Mouse (Mus musculus): ENCODE measurements around the gene 1700001O22Rik. TPM values are rescaled to one million over a fixed set of nuclear protein-coding genes. Genes with fewer than 3 reads are reported as not detected.

Gene 1700001O22Rik
- polyA plus RNA-seq, 1 experiment from 2014 or later = 2.4 TPM

DNA sequence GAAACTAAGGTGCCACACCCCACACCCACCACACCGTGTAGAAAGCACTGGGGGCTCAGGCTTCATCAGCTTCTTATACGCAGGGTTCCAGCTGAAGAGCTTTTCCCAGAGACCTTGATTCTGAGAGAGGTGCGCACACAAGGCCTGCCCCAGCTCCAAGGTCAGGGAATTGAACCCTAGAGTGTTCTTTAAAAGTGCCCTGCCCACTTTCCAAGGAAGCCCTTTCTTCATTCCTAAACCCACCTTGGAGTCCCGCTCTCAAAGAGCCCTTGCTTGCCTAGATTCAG is 44.4 kb downstream of the 1700001O22Rik start:
- Histone ChIP-seq H3K4me3 (no peak overlapping the region), H3K9ac (no peak overlapping the region), H3K27ac (peak overlapping the region; percentile 87), H3K27me3 (no peaks in the 10 kb centered on the region), H3K9me3 (no peaks in the 10 kb centered on the region), H3K4me1 (peaks cover 34% of the 10 kb centered on the region), H3K4me2 (0 out of 2 replicates have a peak overlapping the region, but pooled peaks have one; percentile 19), H3K36me3 (no peaks in the 10 kb centered on the region)
- ATAC-seq (ENCODE audit: insufficient number of reproducible peaks, low FRiP score, low TSS enrichment, low read depth) = no peak
- WGBS = 39% methylated on average over 4 of the region's 4 CpGs

DNA sequence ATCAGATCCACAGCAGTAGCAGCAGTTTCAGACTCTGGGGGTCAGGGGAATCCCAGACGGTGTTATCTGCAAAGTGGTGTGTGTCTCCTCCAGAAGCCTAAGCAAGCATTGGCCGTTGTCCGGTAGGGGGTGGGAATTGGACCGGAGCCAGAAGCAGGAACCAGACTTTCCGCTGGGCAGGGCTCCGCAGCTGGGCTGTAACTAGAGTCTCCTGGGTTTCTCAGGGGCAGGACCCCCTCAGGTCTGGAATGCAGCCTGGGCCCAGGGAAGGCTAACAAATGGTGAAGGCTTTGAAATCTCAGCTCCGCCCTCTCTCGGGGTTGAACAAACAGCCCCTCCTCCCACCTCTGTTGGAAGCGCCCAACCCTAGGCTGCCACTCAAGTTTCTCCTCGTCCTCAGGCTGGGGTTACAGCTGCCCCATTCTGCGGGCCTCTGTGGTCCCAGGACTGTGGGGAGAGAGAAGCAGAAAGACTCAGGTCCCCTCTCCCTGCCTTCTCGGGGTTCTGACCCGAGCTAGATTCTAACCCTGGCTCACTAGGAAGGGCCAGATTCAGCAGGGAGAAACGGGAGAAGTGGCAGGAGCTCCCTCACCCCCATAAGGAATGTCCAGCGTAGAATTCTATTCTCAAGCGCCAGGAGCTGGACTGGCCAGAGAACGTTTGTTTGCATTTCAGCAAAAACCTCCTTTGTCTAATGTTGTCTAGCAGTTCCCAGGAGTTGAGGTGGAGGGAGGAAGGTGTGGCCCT is 44.9 kb downstream of the 1700001O22Rik start:
- Histone ChIP-seq H3K9ac (no peak overlapping the region), H3K27me3 (no peaks in the 10 kb centered on the region), H3K36me3 (no peaks in the 10 kb centered on the region), H3K27ac (peak overlapping the region; percentile 87), H3K4me2 (peak overlapping the region; percentile 19), H3K4me1 (peaks cover 36% of the 10 kb centered on the region), H3K9me3 (no peaks in the 10 kb centered on the region), H3K4me3 (no peak overlapping the region)
- peak; percentile 86 for ATAC-seq (ENCODE audit: insufficient number of reproducible peaks, low FRiP score, low TSS enrichment, low read depth)
- WGBS = 3% methylated on average over 17 of the region's 17 CpGs

DNA sequence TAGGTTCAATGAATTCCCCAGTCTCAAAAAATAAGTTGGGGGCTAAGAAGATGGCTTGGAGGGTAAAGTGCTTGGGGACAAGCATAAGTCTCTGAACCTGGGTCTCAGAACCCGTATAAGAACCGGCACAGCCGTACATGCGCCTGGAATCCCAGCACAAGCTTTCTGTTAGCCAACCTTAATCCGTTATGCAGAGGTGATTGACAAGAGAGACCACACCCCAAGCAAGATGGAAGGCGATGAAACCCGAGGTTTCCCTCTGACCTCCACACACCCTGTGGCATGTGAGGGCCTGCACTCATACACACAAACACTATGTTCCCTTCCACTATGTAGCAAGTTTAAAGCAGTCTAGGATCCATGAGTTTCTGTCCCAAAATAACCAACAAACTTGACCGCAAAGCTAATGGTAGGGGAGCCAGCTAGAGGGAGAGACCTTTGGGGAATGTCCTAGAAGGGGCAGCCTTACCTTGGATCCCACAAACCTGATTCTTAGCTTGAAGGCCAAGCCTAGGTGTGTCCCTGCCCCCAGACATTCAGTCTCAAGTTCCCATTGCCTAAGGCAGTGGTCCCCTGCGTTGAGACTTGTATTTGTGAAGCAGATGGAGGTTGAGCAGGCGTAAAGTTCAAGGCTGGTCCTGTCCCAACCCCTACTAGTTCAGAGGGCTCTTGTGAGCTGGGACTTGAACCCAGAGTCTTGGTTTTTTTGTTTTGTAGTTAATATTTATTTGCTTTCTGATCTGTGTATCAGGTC is 46.3 kb downstream of the 1700001O22Rik start:
- H3K27ac ChIP-seq = peak overlapping the region; percentile 87
- H3K27me3 ChIP-seq = no peaks in the 10 kb centered on the region
- H3K9me3 ChIP-seq = no peaks in the 10 kb centered on the region
- no peaks in the 10 kb centered on the region for H3K36me3 ChIP-seq
- H3K4me3 ChIP-seq = no peak overlapping the region
- WGBS = 76% methylated on average over 10 of the region's 10 CpGs
- ATAC-seq (ENCODE audit: insufficient number of reproducible peaks, low FRiP score, low TSS enrichment, low read depth) = no peak
- no peak overlapping the region for H3K9ac ChIP-seq
- peaks cover 42% of the 10 kb centered on the region for H3K4me1 ChIP-seq
- H3K4me2 ChIP-seq = no peak overlapping the region

DNA sequence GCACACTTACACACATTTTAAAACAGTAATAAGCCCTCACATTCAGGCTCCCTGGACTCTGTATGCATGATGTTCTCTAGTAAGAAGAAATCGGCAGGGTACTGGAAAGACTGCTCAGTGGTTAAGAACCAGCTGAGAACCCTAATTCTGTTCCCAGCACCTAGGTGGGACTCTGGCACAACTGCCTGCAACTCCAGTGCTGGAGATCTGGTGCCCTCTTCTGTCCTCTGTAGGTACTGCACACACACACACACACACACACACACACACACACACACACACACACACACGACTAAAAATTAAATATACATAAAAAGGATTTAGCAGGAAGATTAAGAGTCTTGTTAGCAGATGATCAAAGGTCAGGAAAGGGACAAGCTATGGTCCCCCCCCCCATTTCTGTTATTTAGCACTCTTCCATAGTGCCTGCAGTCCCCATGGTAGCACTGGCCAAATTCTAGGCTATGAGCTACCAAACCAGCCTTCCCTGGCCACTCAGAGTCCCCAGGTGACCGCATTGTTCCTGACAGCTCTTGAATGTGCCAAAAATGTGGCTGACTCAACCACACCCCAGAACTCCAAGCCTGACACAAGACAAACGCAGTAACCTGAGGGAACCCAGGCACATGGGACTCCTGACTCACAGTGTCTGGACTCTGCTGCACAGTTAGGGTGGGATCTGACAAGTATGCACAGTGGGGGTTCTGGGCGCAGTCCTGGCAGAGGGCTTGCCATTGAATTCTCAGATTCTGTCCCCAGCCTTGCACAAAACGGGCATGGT is 47.3 kb downstream of the 1700001O22Rik start:
- 92% methylated on average over 6 of the region's 6 CpGs for WGBS
- no peak overlapping the region for H3K4me3 ChIP-seq
- no peak overlapping the region for H3K27ac ChIP-seq
- no peaks in the 10 kb centered on the region for H3K27me3 ChIP-seq
- H3K9ac ChIP-seq = no peak overlapping the region
- peaks cover 42% of the 10 kb centered on the region for H3K4me1 ChIP-seq
- no peaks in the 10 kb centered on the region for H3K36me3 ChIP-seq
- no peak overlapping the region for H3K4me2 ChIP-seq
- ATAC-seq (ENCODE audit: insufficient number of reproducible peaks, low FRiP score, low TSS enrichment, low read depth) = no peak
- no peaks in the 10 kb centered on the region for H3K9me3 ChIP-seq

DNA sequence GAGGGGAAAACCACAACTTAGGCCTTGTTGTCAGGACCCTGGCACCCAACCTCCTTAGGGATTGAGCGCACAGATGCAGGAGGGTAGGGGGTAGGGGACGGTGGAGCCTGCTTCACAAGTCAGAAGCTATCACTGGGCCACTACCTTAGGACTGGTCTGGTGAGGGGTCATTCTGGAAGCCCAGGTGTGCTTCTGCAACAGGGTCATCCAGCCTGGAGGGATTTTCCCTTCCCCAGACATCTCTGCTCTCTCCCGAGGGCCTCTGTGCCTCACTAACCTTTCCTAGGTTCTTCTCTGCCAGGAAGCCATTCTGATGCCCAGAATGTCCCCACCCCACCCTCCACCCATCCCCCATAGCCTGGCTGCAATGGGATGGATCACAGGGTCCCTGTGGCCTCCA is 48.6 kb downstream of the 1700001O22Rik start:
- no peaks in the 10 kb centered on the region for H3K9me3 ChIP-seq
- H3K27ac ChIP-seq = no peak overlapping the region
- 70% methylated on average over 3 of the region's 3 CpGs for WGBS
- no peak overlapping the region for H3K4me3 ChIP-seq
- no peak overlapping the region for H3K9ac ChIP-seq
- no peak overlapping the region for H3K4me2 ChIP-seq
- no peaks in the 10 kb centered on the region for H3K27me3 ChIP-seq
- no peak for ATAC-seq (ENCODE audit: insufficient number of reproducible peaks, low FRiP score, low TSS enrichment, low read depth)
- no peaks in the 10 kb centered on the region for H3K36me3 ChIP-seq
- peaks cover 36% of the 10 kb centered on the region for H3K4me1 ChIP-seq

DNA sequence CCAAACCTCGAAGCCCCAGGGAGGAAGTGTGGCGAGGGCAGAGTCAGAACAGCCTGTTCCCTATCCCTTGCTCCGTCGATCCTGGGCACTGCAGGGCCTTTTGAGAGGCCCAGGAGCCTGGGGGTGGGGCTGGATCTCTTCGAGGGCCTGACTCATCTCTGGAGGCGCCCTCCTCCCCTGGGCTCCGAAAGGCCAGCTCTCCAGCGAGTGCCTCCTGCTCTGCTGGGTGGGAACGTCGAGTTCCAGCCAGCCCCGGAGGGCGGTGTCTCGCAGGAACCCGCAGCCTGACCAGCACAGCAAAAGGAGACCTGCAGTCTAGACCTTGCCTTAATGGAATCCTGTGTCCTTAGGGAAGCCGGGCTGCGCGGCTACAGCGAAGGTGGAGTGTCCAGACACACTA is 50.2 kb downstream of the 1700001O22Rik start:
- Histone ChIP-seq H3K27ac (peak overlapping the region; percentile 30), H3K9ac (no peak overlapping the region), H3K27me3 (no peaks in the 10 kb centered on the region), H3K4me1 (peaks cover 20% of the 10 kb centered on the region), H3K9me3 (no peaks in the 10 kb centered on the region), H3K36me3 (no peaks in the 10 kb centered on the region), H3K4me3 (no peak overlapping the region), H3K4me2 (no peak overlapping the region)
- 20% methylated on average over 18 of the region's 18 CpGs for WGBS
- peak; percentile 49 for ATAC-seq (ENCODE audit: insufficient number of reproducible peaks, low FRiP score, low TSS enrichment, low read depth)

DNA sequence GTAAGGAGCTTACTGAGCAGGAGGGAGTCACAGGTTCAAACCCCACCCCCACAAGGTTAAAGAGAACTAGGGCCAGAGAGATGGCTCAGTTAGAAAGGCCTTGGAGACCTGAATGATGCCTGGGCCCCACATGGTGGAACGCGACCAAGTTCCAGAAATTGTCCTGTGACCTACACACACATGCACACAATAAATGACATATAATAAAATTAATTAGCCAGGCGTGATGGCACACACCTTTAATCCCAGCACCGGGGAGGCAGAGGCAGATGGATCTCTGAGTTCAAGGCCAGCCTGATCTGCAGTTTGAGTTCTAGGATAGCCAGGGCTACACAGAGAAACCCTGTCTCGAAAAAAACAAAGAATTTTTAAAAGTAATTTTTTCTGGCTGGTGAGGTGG is 51.0 kb downstream of the 1700001O22Rik start:
- WGBS = 89% methylated on average over 5 of the region's 5 CpGs
- Histone ChIP-seq H3K27ac (no peak overlapping the region), H3K9me3 (no peaks in the 10 kb centered on the region), H3K36me3 (no peaks in the 10 kb centered on the region), H3K27me3 (no peaks in the 10 kb centered on the region), H3K9ac (no peak overlapping the region), H3K4me2 (no peak overlapping the region), H3K4me3 (no peak overlapping the region), H3K4me1 (peaks cover 12% of the 10 kb centered on the region)
- no peak for ATAC-seq (ENCODE audit: insufficient number of reproducible peaks, low FRiP score, low TSS enrichment, low read depth)

DNA sequence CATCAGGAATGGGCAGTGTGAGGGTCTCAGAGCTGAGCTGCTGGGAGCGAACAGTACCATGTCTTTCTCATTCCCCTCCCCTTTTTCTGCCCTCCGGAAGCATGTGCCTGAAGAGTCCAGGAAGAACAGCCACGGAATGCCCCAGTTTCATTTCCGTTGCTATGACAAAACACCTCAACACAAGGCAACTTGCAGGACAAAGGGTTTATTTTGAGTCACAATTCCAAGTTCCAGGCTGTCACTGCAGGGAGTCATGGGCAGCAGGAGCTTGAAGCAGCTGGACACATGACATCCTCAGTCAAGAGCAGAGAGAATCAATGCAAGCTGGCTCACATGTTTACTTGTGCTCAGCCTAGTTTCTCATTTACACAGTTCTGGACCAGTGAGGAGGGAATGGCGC is 53.4 kb downstream of the 1700001O22Rik start:
- 76% methylated on average over 5 of the region's 5 CpGs for WGBS
- no peak overlapping the region for H3K4me2 ChIP-seq
- no peak for ATAC-seq (ENCODE audit: insufficient number of reproducible peaks, low FRiP score, low TSS enrichment, low read depth)
- no peak overlapping the region for H3K27ac ChIP-seq
- no peaks in the 10 kb centered on the region for H3K36me3 ChIP-seq
- H3K27me3 ChIP-seq = no peaks in the 10 kb centered on the region
- peaks cover 9% of the 10 kb centered on the region for H3K4me1 ChIP-seq
- H3K9ac ChIP-seq = no peak overlapping the region
- no peak overlapping the region for H3K4me3 ChIP-seq
- no peaks in the 10 kb centered on the region for H3K9me3 ChIP-seq

DNA sequence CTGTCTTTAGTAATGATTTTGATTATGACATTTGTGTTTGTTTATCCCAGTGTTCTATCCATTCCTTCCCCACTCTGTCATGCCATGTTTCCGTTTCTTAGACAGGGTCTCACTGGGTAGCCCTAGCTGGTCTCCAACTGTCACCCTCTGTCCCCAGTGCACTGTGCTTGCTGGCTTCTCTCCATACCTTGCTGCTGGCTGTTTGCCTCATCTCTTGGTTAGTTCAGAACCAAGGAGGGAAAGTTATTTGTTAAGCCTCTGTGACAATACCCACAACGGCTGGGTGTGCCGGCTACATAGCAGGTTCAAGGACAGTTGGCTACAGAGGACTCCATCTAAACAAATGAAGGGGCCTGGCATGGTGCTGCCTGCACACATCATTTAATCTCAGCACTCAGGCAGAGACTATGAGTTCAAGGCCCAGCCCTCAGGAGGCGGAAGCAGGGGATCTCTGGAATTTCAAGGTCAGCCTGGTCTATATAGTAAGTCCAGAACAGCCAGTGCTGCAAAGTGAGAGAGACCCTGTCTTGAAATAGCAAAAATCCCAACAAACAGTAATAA is 55.8 kb downstream of the 1700001O22Rik start:
- no peak overlapping the region for H3K4me2 ChIP-seq
- H3K9me3 ChIP-seq = no peaks in the 10 kb centered on the region
- no peak for ATAC-seq (ENCODE audit: insufficient number of reproducible peaks, low FRiP score, low TSS enrichment, low read depth)
- H3K4me1 ChIP-seq = peaks cover 16% of the 10 kb centered on the region
- H3K27ac ChIP-seq = no peak overlapping the region
- no peak overlapping the region for H3K9ac ChIP-seq
- H3K36me3 ChIP-seq = no peaks in the 10 kb centered on the region
- H3K4me3 ChIP-seq = no peak overlapping the region
- 81% methylated on average over 4 of the region's 4 CpGs for WGBS
- H3K27me3 ChIP-seq = no peaks in the 10 kb centered on the region

Measured in limb, embryonic 15.5 days (tissue).